Mouse (Mus musculus): ENCODE data around the gene Slc22a22.

GRCm38 (mm10) chr15:57318001-57318400 is 159.4 kb downstream of the Slc22a22 start:
- TF ChIP-seq CTCF (IDR thresholded peaks at IDR 0.05; ENCODE audit: low read depth, low read length): no peak
- no peak for TF ChIP-seq GATA1 (IDR thresholded peaks at IDR 0.05; ENCODE audit: borderline replicate concordance, low read length)

Data from G1E (cell line).